Mouse (Mus musculus) forebrain, embryonic 13.5 days (tissue): ENCODE results near the gene Lrrc20. TPM values are rescaled to one million over a fixed set of nuclear protein-coding genes. Genes with fewer than 3 reads are reported as not detected.
"Not testable (repeated sequence)": the region's sequence is repeated elsewhere in the genome, so short reads cannot be mapped to it uniquely, and the experiment has no call there.

Experiments used
- ATAC-seq: fragments of 200-750 bp; cut with Nextera tagmentation; 2 replicates; pipeline ENCODE4 v1.8.0; 2017
- H3K27ac ChIP-seq: fragments of 300-500 bp; sonication (generic); 2 replicates; pipeline ENCODE4 v1.5.1; 2015; ENCODE audit warnings: inconsistent platforms, mild to moderate bottlenecking, moderate library complexity
- H3K27me3 ChIP-seq: fragments of 300-500 bp; sonication (generic); 2 replicates; pipeline ENCODE4 v1.6.1; 2015; ENCODE audit warnings: mild to moderate bottlenecking, inconsistent platforms
- H3K36me3 ChIP-seq: fragments of 300-500 bp; sonication (generic); 2 replicates; pipeline ENCODE4 v1.6.1; 2015; ENCODE audit warnings: mild to moderate bottlenecking, inconsistent platforms; ENCODE audit not compliant: poor library complexity, severe bottlenecking
- H3K4me1 ChIP-seq: fragments of 300-500 bp; sonication (generic); 2 replicates; pipeline ENCODE4 v1.6.1; 2015; ENCODE audit warnings: inconsistent platforms
- H3K4me2 ChIP-seq: fragments of 300-500 bp; sonication (generic); 2 replicates; pipeline ENCODE4 v1.6.1; 2015; ENCODE audit warnings: inconsistent platforms, mild to moderate bottlenecking, moderate library complexity
- H3K4me3 ChIP-seq: fragments of 300-500 bp; sonication (generic); 2 replicates; pipeline ENCODE4 v1.5.1; 2015; ENCODE audit warnings: mild to moderate bottlenecking, inconsistent platforms
- H3K9ac ChIP-seq: fragments of 300-500 bp; sonication (generic); 2 replicates; pipeline ENCODE4 v1.6.1; 2015; ENCODE audit warnings: mild to moderate bottlenecking, inconsistent platforms
- H3K9me3 ChIP-seq: fragments of 300-500 bp; sonication (generic); replicated peaks from 2 replicates; pipeline ENCODE4 v1.6.1; 2016; ENCODE audit warnings: inconsistent platforms
- WGBS: fragments of 180-500 bp; shearing (Covaris S2); methylation state at CpG from one replicate; pipeline ENCODE4 v1.1.7; 2015; 5-methylcytosine and 5-hydroxymethylcytosine counted together
- polyA plus RNA-seq: library from polyadenylated mRNA; unstranded; fragments of >200 nt; fragmentation: Nextera tagmentation; extraction: Ambion mirVana; gene quantifications from 2 replicates; pipeline ENCODE4 v1.2.1, GENCODE M21; 2015

The Lrrc20 gene
- polyA plus RNA-seq, 1 experiment from 2014 or later: 16.4 TPM

GRCm38 (mm10) chr10:61604376-61605065 is 128.9 kb downstream of the Lrrc20 start:
- ATAC-seq: no peak
- no peaks in the 10 kb centered on the region for H3K36me3 ChIP-seq
- H3K4me1 ChIP-seq: 0 out of 2 replicates have a peak, but pooled peaks cover 5% of the 10 kb centered on the region
- H3K4me3 ChIP-seq: no peak overlapping the region
- H3K27me3 ChIP-seq: peaks cover 29% of the 10 kb centered on the region
- no peak overlapping the region for H3K27ac ChIP-seq
- no peaks in the 10 kb centered on the region for H3K9me3 ChIP-seq
- H3K9ac ChIP-seq: no peak overlapping the region
- no peak overlapping the region for H3K4me2 ChIP-seq
- whole genome bisulfite sequencing: 71% methylated on average over 10 of the region's 10 CpGs

- not testable (repeated sequence) for H3K27ac ChIP-seq, H3K4me1 ChIP-seq, H3K36me3 ChIP-seq, ATAC-seq, H3K4me2 ChIP-seq, H3K9ac ChIP-seq, H3K4me3 ChIP-seq, H3K9me3 ChIP-seq
- 68% methylated on average over 11 of the region's 11 CpGs for WGBS
- peaks cover 29% of the 10 kb centered on the region for H3K27me3 ChIP-seq
Measured at GRCm38 (mm10) chr10:61605381-61605780, 129.8 kb downstream of the Lrrc20 start.

- Histone ChIP-seq H3K27ac (no peak overlapping the region), H3K4me3 (no peak overlapping the region), H3K4me2 (no peak overlapping the region), H3K4me1 (0 out of 2 replicates have a peak, but pooled peaks cover 3% of the 10 kb centered on the region), H3K36me3 (no peaks in the 10 kb centered on the region), H3K9ac (no peak overlapping the region), H3K9me3 (no peaks in the 10 kb centered on the region), H3K27me3 (peaks cover 32% of the 10 kb centered on the region)
- no peak for ATAC-seq
- 15% methylated on average over 8 of the region's 8 CpGs for WGBS
Measured at GRCm38 (mm10) chr10:61605851-61606250, 130.2 kb downstream of the Lrrc20 start.

- Histone ChIP-seq H3K36me3 (no peaks in the 10 kb centered on the region), H3K4me1 (no peaks in the 10 kb centered on the region)
Measured at GRCm38 (mm10) chr10:61608233-61608632, 132.6 kb downstream of the Lrrc20 start.

GRCm38 (mm10) chr10:61610650-61611235 is 135.1 kb downstream of the Lrrc20 start:
- H3K4me2 ChIP-seq: no peak overlapping the region
- no peak for ATAC-seq
- WGBS: 76% methylated on average over 8 of the region's 8 CpGs

More at GRCm38 (mm10) chr10:61608233-61608632, 132.6 kb downstream of the Lrrc20 start:
- no peak overlapping the region for H3K4me3 ChIP-seq
- H3K9me3 ChIP-seq: no peaks in the 10 kb centered on the region
- H3K27me3 ChIP-seq: peaks cover 35% of the 10 kb centered on the region
- ATAC-seq: no peak
- no peak overlapping the region for H3K4me2 ChIP-seq
- H3K9ac ChIP-seq: no peak overlapping the region
- H3K27ac ChIP-seq: no peak overlapping the region

GRCm38 (mm10) chr10:61614311-61614710 is 138.7 kb downstream of the Lrrc20 start:
- no peak overlapping the region for H3K4me3 ChIP-seq
- H3K4me2 ChIP-seq: no peak overlapping the region
- no peak overlapping the region for H3K27ac ChIP-seq
- H3K4me1 ChIP-seq: peaks cover 7% of the 10 kb centered on the region; the same call in 1 of the 2 replicates
- no peaks in the 10 kb centered on the region for H3K36me3 ChIP-seq
- no peak overlapping the region for H3K9ac ChIP-seq
- no peak for ATAC-seq
- H3K9me3 ChIP-seq: no peaks in the 10 kb centered on the region
- WGBS: 55% methylated on average over 7 of the region's 7 CpGs
- peaks cover 19% of the 10 kb centered on the region for H3K27me3 ChIP-seq

More at GRCm38 (mm10) chr10:61610650-61611235, 135.1 kb downstream of the Lrrc20 start:
- H3K9ac ChIP-seq: no peak overlapping the region
- no peak overlapping the region for H3K27ac ChIP-seq
- H3K4me1 ChIP-seq: peaks cover 7% of the 10 kb centered on the region; the same call in 1 of the 2 replicates
- no peaks in the 10 kb centered on the region for H3K36me3 ChIP-seq
- H3K4me3 ChIP-seq: no peak overlapping the region
- no peaks in the 10 kb centered on the region for H3K9me3 ChIP-seq
- H3K27me3 ChIP-seq: peaks cover 22% of the 10 kb centered on the region

- Histone ChIP-seq H3K27me3 (peaks cover 23% of the 10 kb centered on the region), H3K4me3 (no peak overlapping the region), H3K4me2 (no peak overlapping the region), H3K9ac (no peak overlapping the region), H3K9me3 (no peaks in the 10 kb centered on the region), H3K4me1 (peaks cover 7% of the 10 kb centered on the region; the same call in 1 of the 2 replicates), H3K36me3 (no peaks in the 10 kb centered on the region), H3K27ac (no peak overlapping the region)
- 81% methylated on average over 2 of the region's 2 CpGs for WGBS
- no peak for ATAC-seq
Measured at GRCm38 (mm10) chr10:61618528-61618927, 142.9 kb downstream of the Lrrc20 start.

- Histone ChIP-seq H3K4me2 (no peak overlapping the region), H3K27ac (no peak overlapping the region), H3K36me3 (no peaks in the 10 kb centered on the region), H3K9me3 (no peaks in the 10 kb centered on the region), H3K27me3 (peaks cover 46% of the 10 kb centered on the region), H3K4me3 (no peak overlapping the region), H3K4me1 (peaks cover 12% of the 10 kb centered on the region), H3K9ac (no peak overlapping the region)
- 29% methylated on average over 9 of the region's 9 CpGs for WGBS
- no peak for ATAC-seq
Measured at GRCm38 (mm10) chr10:61621681-61622080, 146.1 kb downstream of the Lrrc20 start.

GRCm38 (mm10) chr10:61623874-61624273 is 148.3 kb downstream of the Lrrc20 start:
- ATAC-seq, H3K36me3 ChIP-seq, H3K4me3 ChIP-seq, H3K4me2 ChIP-seq, H3K27ac ChIP-seq, H3K9me3 ChIP-seq, H3K9ac ChIP-seq: not testable (repeated sequence)
- Histone ChIP-seq H3K27me3 (peaks cover 56% of the 10 kb centered on the region), H3K4me1 (peaks cover 12% of the 10 kb centered on the region)
- WGBS: 64% methylated on average over 3 of the region's 3 CpGs

- no peak for ATAC-seq
- no peaks in the 10 kb centered on the region for H3K36me3 ChIP-seq
- no peaks in the 10 kb centered on the region for H3K9me3 ChIP-seq
- peaks cover 59% of the 10 kb centered on the region for H3K27me3 ChIP-seq
- 0 out of 2 replicates have a peak overlapping the region, but pooled peaks have one; percentile 76 for H3K4me2 ChIP-seq
- no peak overlapping the region for H3K27ac ChIP-seq
- H3K4me3 ChIP-seq: peak overlapping the region; percentile 45; the same call in 1 of the 2 replicates
- 25% methylated on average over 5 of the region's 5 CpGs for WGBS
- H3K9ac ChIP-seq: no peak overlapping the region
- peaks cover 12% of the 10 kb centered on the region for H3K4me1 ChIP-seq
Measured at GRCm38 (mm10) chr10:61624771-61625170, 149.2 kb downstream of the Lrrc20 start.

- peak; percentile 61 for ATAC-seq
- H3K36me3 ChIP-seq: no peaks in the 10 kb centered on the region
- H3K9ac ChIP-seq: peak overlapping the region; percentile 62
- 4% methylated on average over 72 of the region's 74 CpGs for WGBS
- peak overlapping the region; percentile 76 for H3K4me2 ChIP-seq
- peaks cover 12% of the 10 kb centered on the region for H3K4me1 ChIP-seq
- peaks cover 59% of the 10 kb centered on the region for H3K27me3 ChIP-seq
- no peak overlapping the region for H3K27ac ChIP-seq
- no peaks in the 10 kb centered on the region for H3K9me3 ChIP-seq
- peak overlapping the region; percentile 45 for H3K4me3 ChIP-seq
Measured at GRCm38 (mm10) chr10:61625381-61626257, 150.0 kb downstream of the Lrrc20 start.

GRCm38 (mm10) chr10:61626551-61626950 is 150.9 kb downstream of the Lrrc20 start:
- H3K27me3 ChIP-seq: peaks cover 54% of the 10 kb centered on the region
- no peak overlapping the region for H3K27ac ChIP-seq
- no peaks in the 10 kb centered on the region for H3K36me3 ChIP-seq
- H3K4me3 ChIP-seq: no peak overlapping the region
- H3K9ac ChIP-seq: no peak overlapping the region
- no peak for ATAC-seq
- H3K4me1 ChIP-seq: peaks cover 12% of the 10 kb centered on the region
- H3K4me2 ChIP-seq: no peak overlapping the region
- H3K9me3 ChIP-seq: no peaks in the 10 kb centered on the region
- 86% methylated on average over 3 of the region's 3 CpGs for WGBS
